Mouse (Mus musculus): Measurements from ENCODE around the gene Dnah7a. TPM values are rescaled to one million over a fixed set of nuclear protein-coding genes. Genes with fewer than 3 reads are reported as not detected.
"Not testable (repeated sequence)": the region's sequence is repeated elsewhere in the genome, so short reads cannot be mapped to it uniquely, and the experiment has no call there.

Gene Dnah7a
- polyA plus RNA-seq, 1 experiment from 2014 or later, result not detected

DNA sequence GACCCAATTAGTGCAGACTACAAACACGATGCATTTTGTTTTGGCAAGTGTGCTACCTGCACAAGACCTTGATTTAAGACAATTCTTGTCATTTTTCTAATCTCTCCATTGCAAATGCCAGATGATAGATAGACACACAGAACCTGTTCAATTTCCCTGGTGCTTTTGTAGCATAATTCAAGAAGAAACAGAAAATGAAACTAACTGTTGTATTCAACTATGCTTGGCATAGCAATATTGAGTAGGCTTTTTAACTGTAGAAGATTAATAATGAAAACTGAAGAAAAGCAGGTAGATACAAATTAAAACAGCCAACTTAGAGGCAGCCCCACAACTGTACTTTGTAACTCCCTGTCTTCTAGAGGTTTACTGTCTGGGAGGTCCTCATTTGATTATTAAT, 234.5 kb downstream of the Dnah7a start:
- not testable (repeated sequence) for H3K27ac ChIP-seq

GRCm38 (mm10) chr1:53467325-53467670, 239.3 kb downstream of the Dnah7a start:
- Histone ChIP-seq H3K9ac (no peak overlapping the region), H3K4me3 (replicated peaks) (no peak overlapping the region), H3K4me1 (replicated peaks) (no peaks in the 10 kb centered on the region), H3K27ac (no peak overlapping the region), H3K9me3 (replicated peaks) (no peaks in the 10 kb centered on the region), H3K4me2 (no peak overlapping the region), H3K36me3 (no peaks in the 10 kb centered on the region), H3K27me3 (no peaks in the 10 kb centered on the region)
- DNase-seq, result no peak
- no peak for ATAC-seq (ENCODE audit: low read depth)
- WGBS (ENCODE audit: insufficient replicate concordance), result 55% methylated on average over 2 of the region's 2 CpGs

More for the DNA sequence above, 234.5 kb downstream of the Dnah7a start:
- ATAC-seq (ENCODE audit: low read depth); H3K9me3 ChIP-seq (replicated peaks); H3K36me3 ChIP-seq; H3K4me3 ChIP-seq (replicated peaks); H3K4me1 ChIP-seq (replicated peaks); H3K9ac ChIP-seq; H3K4me2 ChIP-seq; DNase-seq; H3K27me3 ChIP-seq: not testable (repeated sequence)
- 49% methylated on average over 1 of the region's 1 CpGs for WGBS (ENCODE audit: insufficient replicate concordance)

DNA sequence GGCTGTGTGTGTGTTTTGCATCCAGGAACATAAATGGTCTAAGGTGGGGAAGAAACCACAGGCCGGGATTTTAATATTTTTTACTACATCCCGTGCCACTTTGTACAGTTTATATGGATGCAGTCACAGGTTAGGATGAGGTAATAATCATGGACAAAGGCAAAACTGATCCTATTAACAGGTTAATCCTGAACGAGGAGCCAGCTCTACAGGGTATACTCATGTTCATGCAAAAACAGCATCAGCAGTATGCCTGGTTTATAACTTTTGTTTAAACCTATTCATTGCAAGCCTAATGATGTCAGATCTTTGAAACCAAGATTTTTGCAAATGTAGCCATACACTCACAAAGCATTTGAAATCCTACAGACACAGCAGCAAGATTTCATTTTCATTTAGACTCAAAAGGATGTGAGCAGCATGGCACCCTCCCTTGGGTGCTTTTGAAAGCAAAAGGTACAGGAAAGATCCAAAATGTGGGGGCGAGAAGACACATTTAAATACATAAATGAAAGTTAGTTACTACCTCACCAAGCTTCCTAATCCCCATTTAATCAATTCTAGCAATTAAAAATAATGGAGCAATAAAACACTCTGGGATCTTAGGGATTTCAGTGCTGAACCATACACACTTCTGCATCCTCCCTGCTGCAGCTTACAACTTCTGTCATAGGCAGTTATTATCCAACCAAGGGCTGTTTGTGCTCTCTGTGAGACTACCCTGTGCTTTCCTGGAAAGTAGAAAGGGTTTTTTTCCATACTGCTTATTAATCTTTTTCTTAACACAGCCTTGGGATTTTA, 239.9 kb downstream of the Dnah7a start:
- not testable (repeated sequence) for H3K4me1 ChIP-seq (replicated peaks); H3K4me2 ChIP-seq; H3K9me3 ChIP-seq (replicated peaks); H3K27me3 ChIP-seq; H3K27ac ChIP-seq; ATAC-seq (ENCODE audit: low read depth); DNase-seq; H3K4me3 ChIP-seq (replicated peaks); H3K36me3 ChIP-seq; H3K9ac ChIP-seq
- 57% methylated on average over 4 of the region's 4 CpGs for WGBS (ENCODE audit: insufficient replicate concordance)

GRCm38 (mm10) chr1:53439173-53439572, 267.4 kb downstream of the Dnah7a start:
- H3K27ac ChIP-seq; H3K4me1 ChIP-seq (replicated peaks); ATAC-seq (ENCODE audit: low read depth); H3K4me2 ChIP-seq; DNase-seq; H3K27me3 ChIP-seq; H3K4me3 ChIP-seq (replicated peaks); H3K36me3 ChIP-seq; H3K9ac ChIP-seq; H3K9me3 ChIP-seq (replicated peaks): not testable (repeated sequence)
- WGBS (ENCODE audit: insufficient replicate concordance), result 63% methylated on average over 3 of the region's 3 CpGs

- 63% methylated on average over 2 of the region's 2 CpGs for WGBS (ENCODE audit: insufficient replicate concordance)
- not testable (repeated sequence) for H3K27me3 ChIP-seq; DNase-seq; H3K9me3 ChIP-seq (replicated peaks); H3K9ac ChIP-seq; H3K4me2 ChIP-seq; H3K27ac ChIP-seq; H3K4me1 ChIP-seq (replicated peaks); ATAC-seq (ENCODE audit: low read depth); H3K36me3 ChIP-seq; H3K4me3 ChIP-seq (replicated peaks)
Observed at GRCm38 (mm10) chr1:53432433-53432832, 274.2 kb downstream of the Dnah7a start.

GRCm38 (mm10) chr1:53405803-53406325, 300.7 kb downstream of the Dnah7a start:
- 5% methylated on average over 3 of the region's 3 CpGs for WGBS (ENCODE audit: insufficient replicate concordance)
- DNase-seq, result no peak
- no peaks in the 10 kb centered on the region for H3K9me3 ChIP-seq (replicated peaks)

DNA sequence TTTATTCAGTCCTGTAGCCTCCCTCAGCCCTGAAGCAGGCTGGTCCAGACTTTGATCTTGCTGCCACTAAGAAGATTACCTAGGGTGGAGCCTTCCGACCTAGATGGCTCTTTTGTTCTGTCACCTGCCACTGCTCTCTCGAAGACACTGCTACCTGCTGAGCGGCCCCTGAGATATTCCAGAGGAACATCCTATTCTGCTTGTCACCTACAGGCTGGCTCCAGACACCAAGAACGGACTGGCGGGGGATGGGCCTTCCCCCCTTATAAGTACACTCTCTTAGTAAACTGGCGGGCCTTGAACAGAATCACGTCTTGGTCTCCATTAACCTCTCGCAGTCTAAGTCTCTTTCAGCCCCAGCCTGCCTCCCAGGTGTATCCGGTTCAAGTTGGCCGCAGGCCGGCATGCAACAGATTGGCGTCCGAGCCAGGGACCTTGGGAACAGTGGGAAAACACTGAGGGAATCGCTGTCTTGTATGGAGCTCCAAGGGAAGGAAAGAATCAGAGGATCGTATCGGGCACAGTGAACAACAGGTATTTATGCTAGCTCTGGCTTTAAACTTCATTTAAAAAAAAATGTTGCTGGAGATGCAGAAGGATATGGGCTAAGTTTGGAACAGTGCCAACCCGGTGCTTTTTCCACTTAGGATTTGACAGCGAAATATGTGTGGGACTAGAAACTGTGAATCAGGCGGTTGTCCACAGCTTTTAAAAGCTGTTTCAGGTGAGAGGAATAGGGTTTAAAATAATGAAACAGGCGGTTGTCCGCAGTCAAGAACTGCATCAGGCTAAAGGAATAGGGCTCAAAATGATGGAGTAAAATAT, 312.4 kb downstream of the Dnah7a start:
- H3K27me3 ChIP-seq; H3K27ac ChIP-seq; DNase-seq; H3K36me3 ChIP-seq; H3K4me2 ChIP-seq; H3K9ac ChIP-seq; H3K4me3 ChIP-seq (replicated peaks); H3K4me1 ChIP-seq (replicated peaks); ATAC-seq (ENCODE audit: low read depth); H3K9me3 ChIP-seq (replicated peaks): not testable (repeated sequence)
- 48% methylated on average over 21 of the region's 21 CpGs for WGBS (ENCODE audit: insufficient replicate concordance)

More at GRCm38 (mm10) chr1:53405803-53406325, 300.7 kb downstream of the Dnah7a start:
- no peaks in the 10 kb centered on the region for H3K27me3 ChIP-seq
- no peak for ATAC-seq (ENCODE audit: low read depth)
- no peak overlapping the region for H3K4me2 ChIP-seq
- no peak overlapping the region for H3K27ac ChIP-seq
- H3K4me3 ChIP-seq (replicated peaks), result no peak overlapping the region
- no peaks in the 10 kb centered on the region for H3K4me1 ChIP-seq (replicated peaks)
- no peaks in the 10 kb centered on the region for H3K36me3 ChIP-seq
- H3K9ac ChIP-seq, result no peak overlapping the region

DNA sequence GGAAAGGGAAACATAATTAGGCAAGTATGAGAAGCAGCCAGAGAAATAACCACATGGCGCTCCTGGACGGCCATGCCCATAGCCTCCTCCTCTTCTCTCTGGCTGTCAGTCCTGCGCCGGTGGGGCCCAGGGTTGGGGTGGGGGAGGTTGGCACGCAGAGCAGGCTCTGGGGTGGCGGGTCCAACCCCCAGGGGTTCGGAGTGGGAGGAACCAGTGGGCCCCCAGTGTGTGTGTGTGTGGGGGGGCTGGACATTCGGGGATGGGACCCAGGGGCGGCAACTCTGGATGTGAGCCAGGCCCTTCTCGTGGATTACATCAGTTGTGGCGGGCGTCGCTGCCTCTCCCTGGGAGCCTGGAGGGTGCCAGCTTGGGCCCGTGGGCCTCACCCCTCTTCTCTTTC, 317.8 kb downstream of the Dnah7a start:
- Histone ChIP-seq H3K36me3 (no peaks in the 10 kb centered on the region), H3K27ac (no peak overlapping the region), H3K4me2 (no peak overlapping the region), H3K4me3 (replicated peaks) (no peak overlapping the region), H3K4me1 (replicated peaks) (no peaks in the 10 kb centered on the region), H3K9ac (no peak overlapping the region), H3K27me3 (no peaks in the 10 kb centered on the region), H3K9me3 (replicated peaks) (no peaks in the 10 kb centered on the region)
- ATAC-seq (ENCODE audit: low read depth) (no peak), DNase-seq (no peak)
- 90% methylated on average over 9 of the region's 14 CpGs for WGBS (ENCODE audit: insufficient replicate concordance)

- Histone ChIP-seq H3K4me3 (replicated peaks) (no peak overlapping the region), H3K36me3 (no peaks in the 10 kb centered on the region), H3K9me3 (replicated peaks) (no peaks in the 10 kb centered on the region), H3K27me3 (no peaks in the 10 kb centered on the region), H3K4me1 (replicated peaks) (no peaks in the 10 kb centered on the region), H3K9ac (no peak overlapping the region), H3K4me2 (no peak overlapping the region), H3K27ac (no peak overlapping the region)
- ATAC-seq (ENCODE audit: low read depth), result no peak
- DNase-seq, result no peak
- 63% methylated on average over 6 of the region's 6 CpGs for WGBS (ENCODE audit: insufficient replicate concordance)
Observed at GRCm38 (mm10) chr1:53384085-53384688, 322.4 kb downstream of the Dnah7a start.

DNA sequence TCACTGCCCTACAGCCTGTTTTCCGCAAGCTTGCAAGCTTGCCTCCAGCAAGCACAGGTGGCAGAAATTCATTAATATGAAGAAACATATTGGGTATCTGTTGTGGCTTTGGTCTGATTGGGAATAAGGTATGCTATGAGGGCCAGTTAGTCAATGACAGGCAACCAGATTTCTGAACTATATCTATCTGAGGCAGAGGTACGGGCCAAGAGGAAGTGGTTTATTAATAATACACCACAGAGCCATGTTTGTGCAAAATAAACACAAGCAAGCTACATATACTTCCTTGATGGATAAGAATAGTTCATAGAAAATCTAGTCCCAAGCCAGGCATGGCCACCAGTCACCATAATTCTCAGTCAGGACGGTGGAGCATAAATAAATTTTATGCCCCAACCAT, 328.9 kb downstream of the Dnah7a start:
- 52% methylated on average over 3 of the region's 3 CpGs for WGBS (ENCODE audit: insufficient replicate concordance)
- no peak overlapping the region for H3K4me3 ChIP-seq (replicated peaks)
- H3K27me3 ChIP-seq, result no peaks in the 10 kb centered on the region
- no peaks in the 10 kb centered on the region for H3K36me3 ChIP-seq
- no peaks in the 10 kb centered on the region for H3K4me1 ChIP-seq (replicated peaks)
- ATAC-seq (ENCODE audit: low read depth) (no peak), DNase-seq (no peak)
- no peak overlapping the region for H3K9ac ChIP-seq
- no peaks in the 10 kb centered on the region for H3K9me3 ChIP-seq (replicated peaks)
- H3K4me2 ChIP-seq, result no peak overlapping the region
- H3K27ac ChIP-seq, result no peak overlapping the region

- ATAC-seq (ENCODE audit: low read depth); H3K9me3 ChIP-seq (replicated peaks); H3K4me1 ChIP-seq (replicated peaks); H3K4me2 ChIP-seq; H3K9ac ChIP-seq; H3K27ac ChIP-seq; H3K4me3 ChIP-seq (replicated peaks); DNase-seq; H3K36me3 ChIP-seq; H3K27me3 ChIP-seq: not testable (repeated sequence)
- WGBS (ENCODE audit: insufficient replicate concordance), result 74% methylated on average over 2 of the region's 2 CpGs
Observed at GRCm38 (mm10) chr1:53375965-53376364, 330.6 kb downstream of the Dnah7a start.
